Mouse (Mus musculus) ovary, postnatal 36 days (tissue): Measurements from ENCODE around the gene Pttg1ip.

Experiments used
- DNase-seq: peaks from one replicate; pipeline ENCODE4 v3.0.0; 2022; ENCODE audit warnings: low spot score, mixed read lengths

Pttg1ip gene

GRCm38 (mm10) chr10:77581408-77582284 is at the start of gene Pttg1ip:
Pttg1ip (plus strand) TSS chr10:77581720.
- peak; percentile 97 for DNase-seq

GRCm38 (mm10) chr10:77532020-77532413 is 49.5 kb upstream of the Pttg1ip start:
- DNase-seq, result no peak

DNA sequence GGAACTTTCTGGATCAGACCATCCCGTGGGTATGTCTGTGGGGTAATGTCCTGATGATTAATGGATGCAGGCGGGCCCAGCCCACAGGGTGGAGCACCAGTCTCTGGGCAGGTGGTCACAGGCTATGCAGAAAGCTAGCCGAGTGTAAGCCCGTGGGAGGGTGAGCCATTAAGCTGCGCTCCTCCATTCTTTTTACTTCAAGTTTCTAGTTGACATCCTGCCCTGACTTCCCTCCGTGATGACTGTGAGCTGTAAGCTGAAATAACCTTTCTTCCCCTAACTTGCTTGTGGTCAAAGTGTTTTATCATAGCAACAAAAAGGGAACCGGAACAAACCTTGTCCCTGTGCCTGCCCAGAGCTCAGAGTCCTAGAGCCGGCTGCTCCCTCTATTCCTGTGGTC is 44.8 kb upstream of the Pttg1ip start:
- no peak for DNase-seq

GRCm38 (mm10) chr10:77537215-77538209 is 44.0 kb upstream of the Pttg1ip start:
- DNase-seq, result no peak

DNA sequence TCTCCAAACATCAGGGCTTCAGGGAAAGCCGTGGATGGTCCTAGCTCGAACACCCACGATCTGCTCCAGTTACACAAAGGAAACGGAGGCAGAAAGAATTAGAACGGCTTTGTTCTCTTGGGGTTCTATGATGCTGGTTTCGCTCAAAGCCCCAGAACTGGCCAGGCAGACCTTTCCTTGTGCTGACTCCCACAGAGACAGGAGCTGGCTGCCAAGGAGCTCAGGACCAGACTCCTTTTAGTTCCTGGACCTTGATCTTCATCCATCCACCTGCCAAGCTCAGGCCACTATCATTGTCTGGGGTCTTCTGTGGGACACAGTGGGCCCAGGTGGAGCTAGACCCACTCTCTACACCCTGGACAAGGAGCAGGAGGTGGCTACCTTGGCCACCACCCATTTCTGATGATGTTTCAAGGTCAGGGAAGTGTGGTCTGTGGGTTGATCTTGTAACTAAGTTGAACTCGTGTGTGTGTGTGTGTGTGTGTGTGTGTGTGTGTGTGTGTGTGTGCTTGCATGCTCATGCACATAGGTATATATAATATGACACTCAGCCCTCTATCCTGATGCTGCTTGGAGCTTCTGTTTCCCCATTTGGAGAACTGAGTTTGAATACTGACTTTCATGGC is 42.1 kb upstream of the Pttg1ip start:
- DNase-seq, result no peak

DNA sequence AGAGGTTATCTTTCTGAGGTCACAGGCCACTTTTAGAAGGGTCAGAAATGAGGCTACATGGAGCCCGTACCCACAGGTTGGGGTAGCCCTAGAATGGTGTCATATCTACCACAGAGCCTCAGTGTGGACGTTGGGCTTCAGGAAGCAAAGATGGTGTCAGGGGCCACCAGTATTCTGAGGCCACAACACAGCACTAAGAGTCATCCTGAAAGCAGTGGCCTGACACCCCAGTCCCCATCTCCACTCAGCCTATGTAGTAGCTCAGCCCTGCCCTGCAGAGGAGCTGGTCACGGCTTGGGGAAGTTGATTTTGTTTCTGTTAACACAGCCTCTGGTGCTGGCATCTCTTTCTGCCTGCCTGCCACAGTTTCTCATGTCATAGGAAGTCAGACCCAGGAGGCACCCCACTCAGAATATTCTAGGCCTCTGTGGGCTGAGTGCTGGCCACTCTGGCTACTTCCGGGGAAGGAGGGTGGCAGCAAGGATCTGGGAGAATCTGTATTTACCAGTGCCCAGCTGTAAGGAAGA is 40.9 kb upstream of the Pttg1ip start:
- DNase-seq, result no peak

GRCm38 (mm10) chr10:77541864-77542666 is 39.5 kb upstream of the Pttg1ip start:
- no peak for DNase-seq

DNA sequence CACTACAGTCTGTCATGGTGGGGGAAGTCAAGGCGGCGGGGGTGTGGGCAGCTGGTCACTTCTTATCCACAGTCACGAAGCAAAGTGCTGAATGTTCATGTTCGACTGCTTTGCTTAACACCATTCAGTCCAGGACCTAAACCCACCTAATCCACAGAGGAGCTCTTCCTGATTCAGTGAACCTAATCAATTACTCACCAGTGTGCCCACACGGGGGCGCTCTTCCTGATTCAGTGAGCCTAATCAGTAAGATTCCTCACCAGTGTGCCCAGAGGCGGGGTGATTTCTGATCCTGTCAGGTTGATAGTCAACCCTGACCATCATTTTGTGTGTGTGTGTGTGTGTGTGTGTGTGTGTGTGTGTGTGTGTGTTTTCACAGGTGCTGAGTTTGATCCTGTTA is 38.3 kb upstream of the Pttg1ip start:
- DNase-seq, result no peak

DNA sequence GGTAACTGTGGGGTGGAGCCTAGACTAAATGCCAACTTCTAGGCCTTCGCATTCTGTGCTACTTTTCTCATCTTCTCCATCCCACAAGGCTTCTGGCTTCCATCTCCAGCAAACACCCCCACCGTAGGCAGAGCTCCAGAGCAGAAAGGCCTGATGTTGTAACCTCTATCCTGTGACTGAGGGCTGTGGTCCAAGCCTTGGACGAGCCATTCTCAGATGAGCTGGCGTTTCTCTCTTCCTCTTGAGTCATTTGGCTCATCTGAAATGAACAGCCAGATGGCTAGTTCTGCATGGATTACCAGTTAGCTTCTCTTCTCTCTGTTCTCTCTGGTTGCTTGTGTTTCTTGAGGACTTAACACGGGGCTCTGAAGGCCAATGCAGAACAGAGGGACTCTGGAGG is 36.6 kb upstream of the Pttg1ip start:
- peak; percentile 41 for DNase-seq

GRCm38 (mm10) chr10:77548576-77548975 is 32.9 kb upstream of the Pttg1ip start:
- DNase-seq, result no peak

DNA sequence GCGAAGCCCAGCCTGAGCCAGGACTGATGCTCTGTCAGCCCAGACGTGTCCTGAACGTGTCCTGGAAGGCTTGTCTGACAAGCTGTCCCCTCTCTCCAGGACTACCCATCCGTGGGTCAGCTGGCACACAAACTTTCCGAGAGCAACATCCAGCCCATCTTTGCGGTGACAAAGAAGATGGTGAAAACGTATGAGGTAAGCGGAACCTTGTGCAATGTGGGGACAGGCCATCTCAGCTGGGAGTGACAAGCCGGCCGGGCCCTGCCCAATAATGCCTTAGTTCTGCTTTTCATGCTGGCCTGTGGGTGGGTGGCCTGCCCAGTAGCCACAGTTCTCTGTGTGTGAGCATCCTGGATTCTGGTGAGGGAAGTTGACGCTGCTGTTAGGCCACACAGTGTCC is 30.6 kb upstream of the Pttg1ip start:
- no peak for DNase-seq

DNA sequence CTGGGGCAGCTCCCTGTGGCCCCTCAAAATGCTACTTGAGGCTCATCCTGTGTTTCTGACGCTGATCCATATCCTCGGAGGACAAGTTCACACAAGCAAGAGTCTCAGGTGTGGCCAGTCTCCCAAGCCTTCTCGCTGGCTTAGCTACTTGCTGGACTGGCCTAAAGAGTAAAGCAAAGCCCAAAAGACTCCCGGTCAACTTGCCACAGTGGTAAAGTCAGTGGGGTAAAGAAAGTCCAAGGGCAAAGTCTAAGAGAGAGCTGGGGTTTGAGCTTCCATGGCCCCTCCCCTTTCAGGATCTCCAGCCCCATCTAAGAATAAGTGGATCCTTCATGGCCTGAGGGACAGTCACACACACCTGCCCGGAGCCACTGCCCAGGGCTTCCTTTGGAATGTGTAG is 29.4 kb upstream of the Pttg1ip start:
- no peak for DNase-seq

DNA sequence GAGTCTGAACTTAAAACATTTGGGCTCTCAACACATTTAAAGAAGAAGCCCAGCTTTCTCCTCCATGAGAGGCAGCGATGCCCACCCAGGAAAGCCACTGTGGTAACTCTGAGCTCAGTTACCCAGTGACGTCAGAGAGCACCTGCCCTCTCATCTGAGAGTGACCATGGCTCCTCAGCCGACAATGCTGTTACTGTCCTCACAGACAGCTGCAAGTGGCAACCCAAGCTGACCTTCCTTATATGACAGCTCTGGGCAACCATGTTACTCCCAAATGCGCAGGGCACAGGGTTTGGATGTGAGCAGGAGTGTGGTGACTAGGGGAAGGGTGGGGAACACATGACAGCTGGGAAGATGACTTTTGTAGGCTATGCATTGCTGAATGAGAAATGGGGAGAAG is 28.2 kb upstream of the Pttg1ip start:
- no peak for DNase-seq

- DNase-seq, result no peak
These were observed 26.6 kb upstream of the Pttg1ip start for GRCm38 (mm10) chr10:77554918-77555317.

DNA sequence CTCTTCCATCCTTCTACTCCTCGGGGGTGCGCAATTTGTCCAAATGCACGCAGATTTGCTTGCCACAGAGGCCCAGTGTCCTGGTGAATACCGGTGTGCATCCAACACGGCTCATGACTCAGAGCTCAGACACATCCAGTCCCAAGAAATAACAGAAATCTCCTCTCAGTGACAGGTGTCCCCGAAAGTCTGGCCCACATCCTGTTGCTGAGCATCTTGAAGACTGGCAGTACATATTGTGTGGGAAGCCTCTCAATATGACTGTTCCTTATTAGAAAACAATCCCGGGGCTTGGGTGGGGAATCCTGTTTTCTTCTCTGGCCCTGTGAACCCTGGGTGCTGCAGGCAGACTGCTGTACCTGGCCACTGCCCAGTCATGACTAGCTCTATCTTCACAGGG is 24.9 kb upstream of the Pttg1ip start:
- no peak for DNase-seq

DNA sequence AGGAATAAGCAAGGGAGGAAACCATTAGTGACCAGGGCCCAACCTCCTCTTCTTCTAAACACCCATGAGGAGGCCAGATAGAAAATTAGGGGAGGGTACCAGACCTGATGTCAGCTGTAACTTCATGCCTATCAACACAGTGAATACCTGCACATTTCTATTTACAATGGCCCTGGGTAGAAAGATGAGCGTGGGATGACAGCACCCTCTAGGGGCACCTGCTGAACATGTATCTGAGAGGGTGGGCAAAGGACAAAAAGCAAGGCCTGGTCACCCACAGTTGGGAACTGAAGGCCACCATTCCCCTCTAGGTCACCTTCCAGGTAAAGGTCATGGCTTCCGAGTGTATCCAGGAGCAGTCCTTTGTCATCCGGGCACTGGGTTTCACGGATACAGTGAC is 23.9 kb upstream of the Pttg1ip start:
- no peak for DNase-seq

GRCm38 (mm10) chr10:77560090-77560489 is 21.4 kb upstream of the Pttg1ip start:
- no peak for DNase-seq

- no peak for DNase-seq
These were observed 20.7 kb upstream of the Pttg1ip start for GRCm38 (mm10) chr10:77560830-77561229.

GRCm38 (mm10) chr10:77561508-77561907 is 20.0 kb upstream of the Pttg1ip start:
- DNase-seq, result no peak

DNA sequence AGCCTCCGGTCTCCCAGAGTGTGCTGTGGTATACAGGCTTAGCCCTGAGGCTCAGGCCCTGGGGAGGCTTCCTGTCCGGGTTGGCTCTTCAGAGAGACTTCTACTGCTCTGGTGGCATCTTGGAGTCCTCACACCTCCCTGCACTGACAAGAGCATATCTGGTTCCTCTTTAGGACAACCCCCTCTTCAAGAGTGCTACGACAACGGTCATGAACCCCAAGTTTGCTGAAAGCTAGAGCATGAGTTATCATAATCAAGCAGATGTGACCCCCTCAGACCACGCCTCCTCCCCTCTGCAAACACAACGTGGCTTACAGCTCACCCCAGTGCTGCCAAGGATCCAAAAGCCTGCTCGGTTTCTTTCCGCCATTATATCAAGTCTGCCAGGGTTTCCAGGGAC is 16.5 kb upstream of the Pttg1ip start:
- DNase-seq, result no peak

- DNase-seq, result peak; percentile 79
These were observed 14.9 kb upstream of the Pttg1ip start for GRCm38 (mm10) chr10:77566651-77567050.
